Mouse (Mus musculus) liver, embryonic 15.5 days (tissue): ENCODE measurements at regions not wholly inside any gene's neighbourhood (a gene's known extent, or its start where the extent isn't known, plus 50 kb on each side); places are given as distances from the start of the nearest gene placed in this dataset.

ENCODE experiments used
- ATAC-seq: fragments of 200-750 bp; cut with Nextera tagmentation; 2 replicates; pipeline ENCODE4 v1.8.0; 2017; ENCODE audit warnings: moderate number of reproducible peaks, mild to moderate bottlenecking, moderate library complexity; ENCODE audit not compliant: insufficient read depth
- H3K27ac ChIP-seq: fragments of 300-500 bp; sonication (generic); replicated peaks from 2 replicates; pipeline ENCODE4 v1.5.1; 2015; ENCODE audit warnings: mild to moderate bottlenecking, inconsistent platforms
- H3K27me3 ChIP-seq: fragments of 300-500 bp; sonication (generic); 2 replicates; pipeline ENCODE4 v1.6.1; 2015; ENCODE audit warnings: mild to moderate bottlenecking, inconsistent platforms
- H3K36me3 ChIP-seq: fragments of 300-500 bp; sonication (generic); replicated peaks from 2 replicates; pipeline ENCODE4 v1.6.1; 2015; ENCODE audit warnings: moderate library complexity, mild to moderate bottlenecking, inconsistent platforms
- H3K4me1 ChIP-seq: fragments of 300-500 bp; sonication (generic); replicated peaks from 2 replicates; pipeline ENCODE4 v1.6.1; 2015; ENCODE audit warnings: inconsistent platforms
- H3K4me2 ChIP-seq: fragments of 300-500 bp; sonication (generic); 2 replicates; pipeline ENCODE4 v1.6.1; 2015; ENCODE audit warnings: moderate library complexity, mild to moderate bottlenecking, inconsistent platforms
- H3K4me3 ChIP-seq: fragments of 300-500 bp; sonication (generic); replicated peaks from 2 replicates; pipeline ENCODE4 v1.5.1; 2015; ENCODE audit warnings: mild to moderate bottlenecking, inconsistent platforms
- H3K9ac ChIP-seq: fragments of 300-500 bp; sonication (generic); 2 replicates; pipeline ENCODE4 v1.6.1; 2015; ENCODE audit warnings: moderate library complexity, mild to moderate bottlenecking, inconsistent platforms
- H3K9me3 ChIP-seq: fragments of 300-500 bp; sonication (generic); replicated peaks from 2 replicates; pipeline ENCODE4 v1.6.1; 2016; ENCODE audit warnings: inconsistent platforms
- WGBS: fragments of 180-500 bp; shearing (Covaris S2); methylation state at CpG from one replicate; pipeline ENCODE4 v1.1.7; 2015; ENCODE audit warnings: mixed read lengths; ENCODE audit not compliant: insufficient replicate concordance; 5-methylcytosine and 5-hydroxymethylcytosine counted together

DNA sequence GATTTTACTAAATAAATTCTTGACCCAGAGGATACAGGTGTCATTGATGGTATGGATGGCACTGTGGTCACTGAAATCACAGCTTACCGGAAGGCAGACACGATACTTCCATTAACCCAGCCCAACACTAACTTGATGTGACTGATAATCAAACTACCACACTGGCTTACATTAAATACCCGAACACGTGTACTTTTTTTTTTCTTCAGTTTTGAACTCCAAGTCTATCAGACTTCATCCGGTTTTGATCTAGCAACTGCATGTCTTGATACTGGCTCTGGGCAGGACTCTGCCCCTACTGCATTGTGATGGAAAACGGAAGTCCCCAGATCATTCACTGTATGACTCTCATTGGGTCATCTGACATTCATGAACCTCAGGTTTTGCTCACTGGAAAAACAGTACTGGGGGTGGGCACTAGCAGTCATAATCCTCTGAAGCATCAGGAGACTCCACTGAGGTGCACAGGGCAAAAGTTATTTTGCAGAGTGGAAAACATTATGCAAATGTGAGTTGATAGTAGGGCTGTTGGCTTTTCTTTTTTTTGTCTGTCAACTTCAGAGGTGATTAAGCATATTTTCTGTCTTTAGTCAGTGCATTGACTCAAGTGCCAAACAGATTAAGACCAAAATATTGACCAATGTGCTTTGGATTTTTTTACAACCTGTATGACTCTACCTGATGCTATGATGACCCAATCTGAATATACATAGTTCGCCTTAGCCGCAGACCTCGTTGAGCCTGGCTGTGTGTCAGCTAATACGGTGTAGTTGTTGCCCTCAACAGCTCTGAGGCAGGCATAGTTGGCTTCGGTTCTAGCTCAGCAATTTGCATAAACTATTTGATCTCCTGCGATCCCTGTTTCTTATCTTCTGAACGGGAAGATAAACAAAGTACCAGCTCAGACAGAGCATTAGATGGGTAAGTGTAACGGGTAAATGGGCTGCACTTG lies 174.1 kb upstream of the Cited2 start:
- Histone ChIP-seq H3K9ac (no peak overlapping the region), H3K36me3 (no peaks in the 10 kb centered on the region), H3K4me1 (peaks cover 13% of the 10 kb centered on the region), H3K27ac (no peak overlapping the region), H3K27me3 (no peaks in the 10 kb centered on the region), H3K4me2 (no peak overlapping the region), H3K4me3 (no peak overlapping the region), H3K9me3 (no peaks in the 10 kb centered on the region)
- 60% methylated on average over 14 of the region's 14 CpGs for WGBS
- no peak for ATAC-seq

DNA sequence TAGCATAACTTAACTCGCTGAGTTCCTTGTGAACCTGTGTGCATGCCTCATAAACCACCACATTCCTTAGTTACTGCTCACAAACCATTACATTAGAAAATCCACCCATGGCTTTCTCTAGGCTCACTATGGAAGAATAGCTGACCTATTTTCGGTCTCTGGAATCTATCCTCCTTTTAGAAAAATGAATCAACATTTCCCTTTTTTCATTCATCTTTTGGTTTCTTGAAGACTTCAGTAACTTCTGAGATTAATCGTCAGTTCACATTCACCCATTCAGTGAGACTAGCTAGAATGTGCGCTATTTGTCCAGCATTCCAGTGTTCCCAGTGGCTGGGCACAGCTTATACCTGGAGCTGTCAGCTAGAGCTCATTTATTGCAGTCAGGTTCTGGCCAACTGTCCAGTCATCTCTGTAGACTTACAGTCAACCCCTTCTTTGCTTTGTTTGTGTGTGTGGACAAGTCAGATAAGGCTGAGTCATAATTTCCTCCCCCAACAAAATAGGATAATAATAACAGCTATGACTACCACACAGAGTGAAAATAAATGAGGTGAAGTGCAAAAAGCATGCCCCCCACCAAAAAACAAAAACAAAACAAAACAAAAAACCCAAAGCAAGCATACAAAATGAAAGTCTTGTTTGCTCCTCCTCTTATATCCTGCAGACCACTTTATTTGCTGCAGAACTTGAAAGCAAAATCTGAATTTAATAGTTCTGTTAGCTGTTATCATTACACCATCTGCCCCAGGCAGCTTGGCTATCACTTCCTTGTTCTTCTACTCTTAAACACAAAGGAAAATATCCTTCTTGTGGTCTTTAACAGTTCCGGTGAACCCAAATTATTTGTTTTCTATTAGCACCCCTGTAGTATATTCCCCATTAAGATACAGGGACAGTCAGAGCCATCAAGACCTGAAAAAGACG lies 173.0 kb upstream of the Cited2 start:
- no peak overlapping the region for H3K4me2 ChIP-seq
- no peaks in the 10 kb centered on the region for H3K9me3 ChIP-seq
- peaks cover 13% of the 10 kb centered on the region for H3K4me1 ChIP-seq
- H3K27ac ChIP-seq: no peak overlapping the region
- H3K4me3 ChIP-seq: no peak overlapping the region
- H3K27me3 ChIP-seq: no peaks in the 10 kb centered on the region
- 54% methylated on average over 6 of the region's 6 CpGs for WGBS
- no peaks in the 10 kb centered on the region for H3K36me3 ChIP-seq
- ATAC-seq: no peak
- H3K9ac ChIP-seq: no peak overlapping the region

DNA sequence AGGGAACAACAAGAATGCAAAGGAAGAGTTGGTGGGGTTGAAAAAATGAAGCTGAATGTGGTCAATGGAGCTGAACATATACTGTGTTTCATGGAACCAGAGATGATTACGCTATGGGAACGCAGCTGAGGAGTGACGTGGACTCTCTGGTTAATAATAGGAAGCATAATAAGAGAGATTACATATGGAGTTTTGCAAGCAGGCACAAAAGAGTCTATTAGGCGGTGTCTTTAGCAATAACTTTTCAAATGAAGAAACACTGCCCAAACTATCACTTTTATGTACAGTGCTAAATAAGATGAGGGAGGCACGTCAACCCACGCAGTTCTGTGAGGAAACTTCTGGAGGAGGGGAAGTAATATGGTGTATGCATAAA lies 172.4 kb upstream of the Cited2 start:
- no peak overlapping the region for H3K4me3 ChIP-seq
- peaks cover 13% of the 10 kb centered on the region for H3K4me1 ChIP-seq
- H3K36me3 ChIP-seq: no peaks in the 10 kb centered on the region
- H3K27ac ChIP-seq: no peak overlapping the region
- ATAC-seq: no peak
- H3K9me3 ChIP-seq: no peaks in the 10 kb centered on the region
- H3K27me3 ChIP-seq: no peaks in the 10 kb centered on the region
- WGBS: 68% methylated on average over 6 of the region's 6 CpGs
- no peak overlapping the region for H3K4me2 ChIP-seq
- no peak overlapping the region for H3K9ac ChIP-seq

DNA sequence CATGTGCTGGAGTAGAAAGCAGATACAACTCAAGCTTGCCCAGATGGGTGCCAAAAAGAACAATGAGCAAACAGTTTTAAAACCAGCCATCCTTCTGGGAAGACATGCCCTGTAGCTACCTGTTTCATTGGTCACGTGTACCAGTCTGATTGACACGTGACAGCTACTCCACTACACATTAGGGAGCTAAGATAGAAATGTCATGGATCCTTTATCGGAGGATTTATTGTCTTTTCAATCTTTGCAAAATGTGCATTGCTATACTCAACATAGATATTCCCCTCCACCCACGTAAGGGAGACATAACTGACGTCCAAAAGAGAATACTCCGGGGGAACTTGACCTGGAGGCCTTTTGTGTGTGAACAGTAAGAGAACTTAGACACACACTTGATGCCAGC lies 171.1 kb upstream of the Cited2 start:
- H3K4me1 ChIP-seq: peaks cover 13% of the 10 kb centered on the region

DNA sequence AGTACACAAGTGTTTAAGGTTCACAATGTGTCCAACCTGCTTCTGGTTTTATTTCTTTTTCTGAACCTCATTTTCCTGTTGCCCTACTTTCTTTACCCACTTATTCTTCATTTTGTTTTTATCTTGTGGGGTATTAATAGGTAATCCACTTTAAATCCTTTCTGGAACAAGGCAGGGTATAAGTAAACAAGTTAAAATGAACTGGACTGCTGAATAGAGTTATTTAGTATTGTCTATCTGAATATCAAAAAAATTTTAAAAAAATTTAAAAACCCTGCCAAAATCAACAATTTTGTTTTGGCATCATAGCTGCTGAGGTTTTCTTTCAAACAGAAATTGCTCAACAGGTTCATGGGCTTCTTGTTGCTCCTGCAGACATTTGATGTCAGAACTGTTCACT lies 170.7 kb upstream of the Cited2 start:
- H3K9ac ChIP-seq: no peak overlapping the region
- no peaks in the 10 kb centered on the region for H3K9me3 ChIP-seq
- no peak overlapping the region for H3K4me2 ChIP-seq
- H3K27me3 ChIP-seq: no peaks in the 10 kb centered on the region
- H3K36me3 ChIP-seq: no peaks in the 10 kb centered on the region
- peaks cover 13% of the 10 kb centered on the region for H3K4me1 ChIP-seq
- no peak overlapping the region for H3K4me3 ChIP-seq
- ATAC-seq: no peak
- no peak overlapping the region for H3K27ac ChIP-seq

More for the DNA sequence above, 171.1 kb upstream of the Cited2 start:
- H3K4me3 ChIP-seq: no peak overlapping the region
- no peaks in the 10 kb centered on the region for H3K36me3 ChIP-seq
- no peak for ATAC-seq
- H3K27me3 ChIP-seq: no peaks in the 10 kb centered on the region
- H3K9me3 ChIP-seq: no peaks in the 10 kb centered on the region
- WGBS: 63% methylated on average over 6 of the region's 6 CpGs
- H3K9ac ChIP-seq: no peak overlapping the region
- H3K27ac ChIP-seq: no peak overlapping the region
- no peak overlapping the region for H3K4me2 ChIP-seq

DNA sequence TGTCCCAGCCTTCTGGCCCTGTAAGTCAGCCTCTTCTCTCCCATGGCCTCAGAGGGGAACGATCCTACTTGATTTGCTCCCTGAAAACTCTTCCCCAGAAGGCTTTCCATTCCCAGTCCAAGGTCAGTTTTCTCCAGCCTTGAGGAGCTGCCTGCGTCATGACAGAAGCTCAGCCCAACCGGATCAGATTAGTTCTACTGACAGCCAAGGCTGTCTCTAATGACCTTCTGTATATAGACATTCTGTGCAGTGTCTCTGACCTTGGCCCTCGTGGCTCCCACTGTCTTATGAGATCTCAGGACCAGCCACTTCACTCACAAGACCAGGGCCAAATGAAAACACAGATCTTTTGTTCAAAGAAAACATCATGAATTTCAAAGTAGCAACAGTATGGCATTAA lies 166.6 kb upstream of the Cited2 start:
- no peak overlapping the region for H3K4me3 ChIP-seq
- no peak for ATAC-seq
- H3K9ac ChIP-seq: no peak overlapping the region
- H3K36me3 ChIP-seq: no peaks in the 10 kb centered on the region
- H3K4me1 ChIP-seq: peaks cover 7% of the 10 kb centered on the region; the same call in 1 of the 2 replicates
- 62% methylated on average over 4 of the region's 4 CpGs for WGBS
- H3K27me3 ChIP-seq: no peaks in the 10 kb centered on the region; the same call in 1 of the 2 replicates
- H3K4me2 ChIP-seq: no peak overlapping the region
- H3K27ac ChIP-seq: no peak overlapping the region
- no peaks in the 10 kb centered on the region for H3K9me3 ChIP-seq

DNA sequence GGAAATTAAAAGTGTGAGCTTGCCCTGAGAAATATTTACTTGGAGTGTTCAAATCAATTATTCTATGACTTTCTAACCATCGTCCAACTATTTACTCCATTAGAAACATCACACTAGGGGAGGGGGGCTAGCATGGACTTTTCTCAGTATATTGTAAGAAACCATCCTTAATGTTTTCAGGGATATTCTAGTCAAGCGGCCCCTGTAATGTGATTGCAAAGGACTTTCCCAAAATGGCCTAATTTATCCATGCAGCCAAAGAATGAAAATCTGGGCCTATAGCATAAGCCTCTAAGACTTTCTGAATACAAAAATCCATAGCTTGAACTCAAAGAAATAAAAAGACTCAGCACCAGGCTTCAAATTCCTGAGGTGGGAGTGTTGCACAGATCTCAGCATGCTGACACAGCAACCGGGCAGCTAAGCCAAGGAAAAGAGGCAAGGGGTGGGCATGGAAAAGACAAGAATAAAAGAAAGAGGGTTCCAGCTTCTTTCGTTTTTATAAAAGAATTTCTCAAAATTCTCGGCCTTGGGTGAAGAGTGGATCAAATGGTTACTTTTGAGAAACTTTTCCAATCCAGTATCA lies 163.6 kb upstream of the Cited2 start:
- H3K9me3 ChIP-seq: no peaks in the 10 kb centered on the region
- no peak overlapping the region for H3K27ac ChIP-seq
- no peak overlapping the region for H3K9ac ChIP-seq
- no peak overlapping the region for H3K4me2 ChIP-seq
- no peak for ATAC-seq
- no peaks in the 10 kb centered on the region for H3K36me3 ChIP-seq
- peaks cover 36% of the 10 kb centered on the region for H3K4me1 ChIP-seq
- H3K4me3 ChIP-seq: no peak overlapping the region
- H3K27me3 ChIP-seq: no peaks in the 10 kb centered on the region; the same call in 1 of the 2 replicates
- WGBS: 70% methylated on average over 5 of the region's 5 CpGs

DNA sequence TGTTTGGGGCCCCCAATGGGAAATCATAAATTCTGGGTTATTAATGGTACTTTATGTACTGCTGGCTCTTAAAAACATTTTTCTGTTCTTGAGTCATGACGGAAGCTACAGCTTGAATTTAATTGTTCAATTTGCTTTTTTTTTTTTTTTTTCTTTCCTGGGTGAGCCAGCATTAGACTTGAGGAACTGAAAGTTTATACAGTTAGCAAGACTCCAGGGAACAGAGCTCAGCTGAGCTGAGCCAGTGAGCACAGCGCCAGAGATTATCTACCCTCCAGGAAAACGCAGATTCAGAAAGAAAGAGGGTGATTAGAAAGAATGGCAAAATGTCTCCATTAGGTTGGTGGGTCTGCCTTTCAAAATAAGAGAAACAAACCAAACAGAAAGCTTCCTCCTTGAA lies 163.0 kb upstream of the Cited2 start:
- Histone ChIP-seq H3K4me2 (no peak overlapping the region), H3K4me1 (peaks cover 36% of the 10 kb centered on the region), H3K36me3 (no peaks in the 10 kb centered on the region), H3K9me3 (no peaks in the 10 kb centered on the region), H3K27ac (no peak overlapping the region), H3K27me3 (no peaks in the 10 kb centered on the region; the same call in 1 of the 2 replicates), H3K9ac (no peak overlapping the region), H3K4me3 (no peak overlapping the region)
- no peak for ATAC-seq
- 46% methylated on average over 3 of the region's 3 CpGs for WGBS

DNA sequence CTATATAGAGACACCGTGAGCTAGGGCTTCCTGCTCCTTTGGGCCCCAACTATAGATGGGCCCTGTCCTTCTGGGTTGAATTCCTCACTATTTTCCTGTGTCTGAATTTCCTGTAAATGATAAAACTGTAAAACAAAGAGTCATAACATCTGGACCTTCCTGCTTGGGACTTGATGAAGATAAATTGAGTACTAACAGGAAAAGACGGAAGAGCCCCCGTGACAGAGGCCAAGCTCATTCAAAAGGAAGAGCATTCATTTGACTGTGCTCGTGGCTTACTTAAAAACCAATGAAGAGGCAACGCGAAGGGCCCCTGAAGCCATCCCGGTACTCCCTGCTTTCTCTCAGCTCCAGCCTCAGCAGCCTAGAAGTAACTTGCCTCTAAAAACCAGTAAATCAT lies 161.6 kb upstream of the Cited2 start:
- Histone ChIP-seq H3K27me3 (no peaks in the 10 kb centered on the region; the same call in 1 of the 2 replicates), H3K27ac (no peak overlapping the region), H3K9me3 (no peaks in the 10 kb centered on the region), H3K4me2 (no peak overlapping the region), H3K9ac (no peak overlapping the region), H3K4me3 (no peak overlapping the region), H3K36me3 (no peaks in the 10 kb centered on the region), H3K4me1 (peaks cover 36% of the 10 kb centered on the region)
- ATAC-seq: no peak
- WGBS: 38% methylated on average over 7 of the region's 7 CpGs

DNA sequence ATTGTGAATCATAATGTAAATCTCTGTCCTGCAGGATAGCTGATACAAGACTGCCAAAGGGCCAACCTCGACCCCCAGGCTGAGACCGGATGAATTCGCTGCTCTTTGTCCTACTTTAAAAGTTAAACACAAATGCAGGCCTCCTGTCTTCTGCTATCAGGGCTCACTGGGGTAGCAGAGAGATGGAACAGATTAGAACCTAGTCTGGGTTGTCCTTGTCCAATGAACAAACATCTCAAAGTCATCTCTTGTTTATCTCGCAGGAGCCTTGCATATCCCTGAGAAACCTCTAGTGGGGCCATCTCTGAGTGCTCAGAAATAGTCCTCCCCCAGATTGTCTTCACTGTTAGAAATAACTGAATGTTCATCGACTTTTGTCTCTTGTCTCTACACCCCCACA lies 161.0 kb upstream of the Cited2 start:
- H3K4me3 ChIP-seq: no peak overlapping the region
- H3K4me1 ChIP-seq: peaks cover 36% of the 10 kb centered on the region
- H3K27ac ChIP-seq: no peak overlapping the region
- no peaks in the 10 kb centered on the region; the same call in 1 of the 2 replicates for H3K27me3 ChIP-seq
- H3K9me3 ChIP-seq: no peaks in the 10 kb centered on the region
- 25% methylated on average over 5 of the region's 5 CpGs for WGBS
- no peak overlapping the region for H3K9ac ChIP-seq
- H3K36me3 ChIP-seq: no peaks in the 10 kb centered on the region
- ATAC-seq: peak; percentile 59
- H3K4me2 ChIP-seq: peak overlapping the region; percentile 29; the same call in 1 of the 2 replicates
